Mouse (Mus musculus): ENCODE data around the gene Zfp345. TPM values are rescaled to one million over a fixed set of nuclear protein-coding genes. Genes with fewer than 3 reads are reported as not detected.

The Zfp345 gene
- polyA plus RNA-seq, 1 experiment from 2014 or later: 0.25 TPM

Other genes starting within 250 kb of the Zfp345 start
- 5.4 and 5.9 TPM in 2 replicates for gene Gm21994, start 229.5 kb downstream of the Zfp345 start, polyA plus RNA-seq (2014; fragmentation: Nextera tagmentation; extraction: Ambion mirVana)
- gene Gm14124, start 227.6 kb downstream of the Zfp345 start, polyA plus RNA-seq (2014; fragmentation: Nextera tagmentation; extraction: Ambion mirVana): not detected in 2 replicates
- gene Gm10130, start 161.4 kb downstream of the Zfp345 start, polyA plus RNA-seq (2014; fragmentation: Nextera tagmentation; extraction: Ambion mirVana): 3.0 and 3.1 TPM in 2 replicates
- gene 3300002I08Rik, start 122.3 kb downstream of the Zfp345 start, polyA plus RNA-seq (2014; fragmentation: Nextera tagmentation; extraction: Ambion mirVana): 10.0 and 12.2 TPM in 2 replicates
- gene Zfp442, start 33.6 kb downstream of the Zfp345 start, polyA plus RNA-seq (2014; fragmentation: Nextera tagmentation; extraction: Ambion mirVana): 9.3 and 10.6 TPM in 2 replicates
- 0.26 and 0.53 TPM in 2 replicates for gene Cst7, start 85.3 kb upstream of the Zfp345 start, polyA plus RNA-seq (2014; fragmentation: Nextera tagmentation; extraction: Ambion mirVana)
- gene Apmap, start 123.5 kb upstream of the Zfp345 start, polyA plus RNA-seq (2014; fragmentation: Nextera tagmentation; extraction: Ambion mirVana): 37.5 and 40.2 TPM in 2 replicates
- gene Acss1, start 183.4 kb upstream of the Zfp345 start, polyA plus RNA-seq (2014; fragmentation: Nextera tagmentation; extraction: Ambion mirVana): 28.7 and 29.1 TPM in 2 replicates
- not detected in 2 replicates for gene Vsx1, start 204.3 kb upstream of the Zfp345 start, polyA plus RNA-seq (2014; fragmentation: Nextera tagmentation; extraction: Ambion mirVana)